Mouse (Mus musculus) olfactory bulb, adult 2 months (tissue): Measurements from ENCODE around the gene Osbpl6.

Source experiments
- CTCF ChIP-seq: fragments of 200-500 bp; IDR thresholded peaks from 2 replicates; pipeline ENCODE4 v1.5.1; 2012; ENCODE audit warnings: low read depth, mild to moderate bottlenecking, low read length, moderate library complexity; ENCODE audit not compliant: insufficient read depth
- POLR2A ChIP-seq: fragments of 200-500 bp; IDR thresholded peaks from 2 replicates; pipeline ENCODE4 v1.6.1; 2012; ENCODE audit warnings: mild to moderate bottlenecking, low read depth, low read length, moderate library complexity; ENCODE audit not compliant: insufficient read depth

DNA sequence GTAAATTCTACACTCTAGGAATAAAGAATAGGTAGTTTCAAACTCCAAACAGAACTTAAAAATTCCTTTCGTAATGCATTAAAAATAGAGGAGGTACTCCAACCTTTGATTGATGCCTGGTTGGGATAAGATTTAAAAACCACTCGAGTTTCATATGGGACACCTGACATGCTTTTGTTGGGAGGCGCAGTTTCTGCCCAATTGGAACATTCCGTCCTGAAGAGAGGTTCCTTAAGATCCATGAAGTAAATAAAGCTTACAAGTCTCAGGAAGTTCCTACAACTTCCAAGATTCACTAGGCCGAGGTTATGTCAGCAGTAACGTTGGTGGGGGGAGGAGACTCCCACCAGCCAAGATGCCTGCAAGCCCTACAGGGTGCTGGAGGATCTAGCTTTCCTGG is 115.3 kb downstream of the Osbpl6 start:
- TF ChIP-seq POLR2A (no peak), CTCF (no peak)
